Mouse (Mus musculus): ENCODE data around the gene Galnt10. TPM values are rescaled to one million over a fixed set of nuclear protein-coding genes. Genes with fewer than 3 reads are reported as not detected.

The Galnt10 gene
- polyA plus RNA-seq, 1 experiment = 22.4 TPM

DNA sequence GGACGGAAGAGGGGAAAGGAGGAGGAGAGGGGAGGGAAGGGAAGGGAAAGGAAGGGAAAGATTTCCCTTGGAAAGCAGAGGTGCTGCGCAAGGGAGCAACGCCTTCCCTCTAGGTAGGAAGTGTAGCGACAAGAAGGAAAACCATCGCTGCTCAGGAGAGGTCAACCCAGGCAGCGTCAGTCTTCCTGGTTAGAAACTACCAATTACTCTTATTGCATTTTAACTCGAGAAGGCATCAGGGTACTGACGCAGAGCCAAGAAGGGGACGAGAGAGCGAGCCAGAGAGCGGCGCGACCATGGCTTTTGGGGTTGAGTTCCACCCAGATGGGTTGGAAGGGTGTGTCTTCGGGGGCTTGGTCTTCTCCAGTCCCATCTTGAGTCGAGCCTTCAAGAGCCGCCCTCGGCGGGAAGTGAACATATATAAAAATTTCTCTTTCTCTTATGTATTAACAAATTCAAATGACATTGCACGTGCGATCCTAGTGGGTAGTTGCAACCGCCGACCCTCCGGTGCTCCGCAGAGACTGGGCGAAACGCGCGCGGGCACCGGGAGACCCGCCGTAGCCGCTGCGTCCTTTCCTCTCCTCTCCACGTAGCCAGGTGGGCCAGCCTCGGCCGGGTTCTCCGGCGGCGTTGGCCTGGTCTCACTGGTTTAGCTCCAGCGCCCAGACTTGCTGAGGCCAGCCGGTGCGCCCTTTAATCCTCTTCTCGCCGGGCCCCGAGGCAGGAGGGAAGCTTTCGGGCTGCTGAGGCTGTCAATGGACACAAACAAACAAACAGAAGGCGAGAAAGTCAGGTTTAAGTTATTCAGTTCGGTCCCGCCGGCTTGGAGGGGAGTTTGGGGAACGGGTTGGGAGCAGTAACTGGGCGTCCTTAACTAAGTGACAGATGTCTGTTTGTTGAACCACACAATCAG, 184.0 kb downstream of the Galnt10 start:
- TF ChIP-seq CTCF (IDR thresholded peaks at IDR 0.05; ENCODE audit: low read depth, low read length) (no peak), POLR2A (IDR thresholded peaks at IDR 0.05; ENCODE audit: borderline replicate concordance, low read depth, low read length) (no peak)
- Histone ChIP-seq H3K4me3 (ENCODE audit: insufficient read depth, low read length) (no peak overlapping the region), H3K27ac (ENCODE audit: insufficient read depth, low read depth, low read length) (no peak overlapping the region), H3K4me1 (ENCODE audit: control insufficient read depth, insufficient read depth, low read length) (no peaks in the 10 kb centered on the region)

DNA sequence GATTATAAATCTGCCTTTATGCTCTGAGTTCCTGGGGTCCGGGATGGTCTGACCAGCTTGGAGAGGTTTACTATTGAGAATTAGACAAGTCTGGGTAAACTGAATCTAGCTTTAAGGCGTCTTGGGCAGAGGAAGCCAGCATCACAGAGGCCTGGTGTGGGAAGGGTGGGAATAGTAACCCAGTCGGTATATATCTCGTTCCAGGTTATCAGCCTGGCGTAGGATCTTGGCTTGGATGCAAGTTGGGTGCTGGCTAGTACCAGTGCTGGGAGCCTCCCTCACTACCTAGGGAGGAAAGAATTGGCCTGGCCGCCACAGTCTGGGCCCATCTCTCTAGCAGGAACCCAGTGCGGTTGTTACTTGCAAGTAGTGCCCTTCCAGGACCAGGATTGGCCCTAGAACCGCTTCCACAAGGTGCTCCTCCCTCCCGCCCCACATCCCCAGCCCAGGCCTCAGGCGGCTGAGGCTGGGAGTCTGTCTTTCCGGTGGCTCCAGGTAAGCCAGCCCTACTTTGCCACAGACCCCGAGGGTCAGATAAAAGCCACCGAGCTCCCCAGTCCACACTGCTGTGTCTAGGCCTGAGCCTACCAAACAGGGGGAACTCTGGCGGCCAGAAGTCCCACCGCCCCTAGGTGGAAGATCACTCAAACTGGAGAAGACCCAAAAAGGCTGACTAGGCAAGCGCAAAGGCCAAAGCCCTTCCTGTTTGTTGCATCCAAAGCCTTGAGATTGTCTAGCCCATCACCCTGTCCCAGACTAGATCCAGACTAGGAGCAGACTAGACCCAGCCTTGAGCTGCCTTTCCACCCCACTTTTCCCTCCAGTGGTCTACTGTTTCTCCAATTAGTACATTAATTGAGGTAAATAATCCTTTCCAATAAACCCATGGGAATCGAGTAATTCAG, 184.9 kb downstream of the Galnt10 start:
- H3K4me3 ChIP-seq (ENCODE audit: insufficient read depth, low read length) = no peak overlapping the region
- no peak for TF ChIP-seq CTCF (IDR thresholded peaks at IDR 0.05; ENCODE audit: low read depth, low read length)
- TF ChIP-seq POLR2A (IDR thresholded peaks at IDR 0.05; ENCODE audit: borderline replicate concordance, low read depth, low read length) = no peak
- H3K4me1 ChIP-seq (ENCODE audit: control insufficient read depth, insufficient read depth, low read length) = no peaks in the 10 kb centered on the region
- H3K27ac ChIP-seq (ENCODE audit: insufficient read depth, low read depth, low read length) = no peak overlapping the region

DNA sequence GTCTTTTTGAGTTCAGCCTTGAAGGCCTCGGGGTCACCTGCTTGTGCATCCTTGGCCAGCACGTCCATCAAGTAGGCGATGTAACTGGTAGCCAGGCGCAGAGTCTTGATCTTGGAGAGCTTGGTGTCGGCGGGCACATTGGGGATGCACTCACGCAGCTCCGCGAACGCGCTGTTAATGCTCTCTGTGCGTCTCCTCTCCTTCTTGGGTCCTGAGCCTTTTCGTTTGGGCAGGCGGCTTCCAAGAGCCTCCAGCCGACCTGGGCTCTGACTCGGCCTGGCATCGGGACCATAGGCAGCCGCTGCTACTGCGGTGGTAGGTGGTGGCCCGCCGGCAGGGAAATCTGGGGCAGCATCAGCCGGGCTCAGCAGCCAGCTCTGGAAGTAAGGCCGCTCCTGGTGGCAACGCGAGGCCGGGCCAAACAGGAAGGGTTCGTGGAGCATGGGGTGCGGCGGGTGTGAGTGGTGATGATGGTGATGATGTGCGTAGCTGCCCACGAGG, 186.1 kb downstream of the Galnt10 start:
- TF ChIP-seq CTCF (IDR thresholded peaks at IDR 0.05; ENCODE audit: low read depth, low read length) (no peak), POLR2A (IDR thresholded peaks at IDR 0.05; ENCODE audit: borderline replicate concordance, low read depth, low read length) (no peak)
- no peak overlapping the region for H3K27ac ChIP-seq (ENCODE audit: insufficient read depth, low read depth, low read length)

DNA sequence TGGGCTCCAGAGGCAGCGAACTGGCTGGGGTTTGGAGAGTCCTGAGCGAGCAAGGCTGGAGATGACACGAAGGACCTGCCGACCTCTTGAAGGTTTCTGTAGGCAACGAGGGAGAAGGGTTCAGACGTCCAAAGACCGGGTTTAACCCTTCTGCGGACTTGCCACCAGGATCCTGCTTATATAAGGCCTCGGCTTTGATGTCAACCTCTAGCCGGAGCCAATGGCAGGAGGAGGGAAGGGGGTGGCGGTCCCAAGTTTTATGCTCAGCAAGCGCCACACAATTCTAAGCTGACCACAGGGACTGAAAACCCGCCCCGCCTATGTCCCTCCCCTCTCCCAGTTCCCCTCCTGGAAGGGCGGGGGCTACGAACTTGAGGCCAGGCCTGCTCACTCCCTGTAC, 186.6 kb downstream of the Galnt10 start:
- no peak for TF ChIP-seq POLR2A (IDR thresholded peaks at IDR 0.05; ENCODE audit: borderline replicate concordance, low read depth, low read length)
- TF ChIP-seq CTCF (IDR thresholded peaks at IDR 0.05; ENCODE audit: low read depth, low read length) = no peak
- Histone ChIP-seq H3K27ac (ENCODE audit: insufficient read depth, low read depth, low read length) (no peak overlapping the region), H3K4me1 (ENCODE audit: control insufficient read depth, insufficient read depth, low read length) (no peaks in the 10 kb centered on the region), H3K4me3 (ENCODE audit: insufficient read depth, low read length) (no peak overlapping the region)

More for the DNA sequence above, 186.1 kb downstream of the Galnt10 start:
- Histone ChIP-seq H3K4me3 (ENCODE audit: insufficient read depth, low read length) (no peak overlapping the region), H3K4me1 (ENCODE audit: control insufficient read depth, insufficient read depth, low read length) (no peaks in the 10 kb centered on the region)

DNA sequence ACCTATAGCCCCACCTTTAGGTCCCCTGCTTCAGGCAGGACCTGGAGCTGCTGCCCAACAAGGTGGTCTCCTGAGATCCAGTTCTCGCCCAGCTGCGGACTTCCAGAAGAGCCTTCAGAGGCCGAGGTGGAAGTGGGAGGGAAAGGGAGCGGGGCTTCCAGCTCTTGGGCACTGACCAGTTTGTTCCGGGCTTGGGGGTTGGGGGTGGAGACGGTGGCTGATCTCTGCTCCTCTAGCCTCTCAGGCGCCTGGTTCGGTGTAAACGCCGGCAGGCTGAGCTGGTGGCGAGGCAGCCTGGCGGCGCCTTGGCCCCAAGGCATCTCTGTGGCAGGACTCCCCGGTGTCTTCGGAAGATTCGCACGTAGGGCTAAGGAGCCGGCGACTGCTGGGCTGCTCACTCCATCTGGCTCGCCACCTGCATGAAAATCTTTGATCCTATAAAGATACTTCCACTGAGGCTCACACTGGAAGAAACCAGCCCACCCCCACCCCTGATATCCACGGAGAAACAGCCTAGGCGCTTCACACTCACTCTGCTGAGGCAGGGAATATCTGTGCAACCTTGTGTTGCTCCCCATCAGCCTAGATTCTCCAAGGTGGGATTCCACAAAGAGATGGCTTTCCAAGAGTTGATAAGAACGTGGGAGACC, 187.4 kb downstream of the Galnt10 start, which contains the start of gene Hand1:
TSS of gene Hand1 (minus strand) at position 267 of the 650 bp plus-strand sequence.
- no peak within 1 kb of the TSS for H3K4me3 ChIP-seq (ENCODE audit: insufficient read depth, low read length)
- H3K4me1 ChIP-seq (ENCODE audit: control insufficient read depth, insufficient read depth, low read length) = no peaks in the 10 kb centered on the region
- TF ChIP-seq CTCF (IDR thresholded peaks at IDR 0.05; ENCODE audit: low read depth, low read length) = no peak
- no peak within 1 kb of the TSS for H3K27ac ChIP-seq (ENCODE audit: insufficient read depth, low read depth, low read length)

DNA sequence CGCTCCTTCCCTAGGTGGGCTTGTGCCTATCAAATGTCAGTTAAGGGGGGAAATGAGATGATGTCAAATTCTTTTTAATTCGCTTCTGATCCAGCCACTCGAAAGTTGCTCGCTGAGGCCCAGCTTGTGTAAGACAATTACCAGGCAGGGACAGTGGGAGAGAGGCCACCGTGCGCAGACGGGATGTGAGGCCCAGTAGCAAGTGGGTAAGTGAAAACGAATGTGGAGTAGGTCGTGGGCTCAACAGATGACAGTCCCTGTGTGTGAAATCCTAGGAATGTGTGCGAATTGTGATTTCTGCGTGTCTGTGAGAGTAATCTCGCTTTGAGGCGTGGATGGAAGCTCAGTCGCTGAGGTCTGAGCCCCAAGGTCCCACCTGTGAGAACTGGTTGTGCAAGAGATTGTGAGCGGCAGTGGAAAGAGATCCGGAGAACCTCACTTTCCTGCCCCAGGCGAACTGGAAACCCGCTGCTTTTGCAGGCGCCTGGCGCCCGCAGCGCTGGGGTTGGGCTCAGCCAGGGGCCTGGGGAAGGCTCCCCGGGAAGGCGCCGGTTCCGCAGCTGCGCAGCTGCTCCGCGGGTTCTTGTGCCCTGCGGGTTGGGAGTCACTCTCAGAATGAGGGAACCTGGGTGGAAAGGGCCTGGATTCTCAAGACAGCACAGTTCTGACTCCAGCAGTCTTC, 188.2 kb downstream of the Galnt10 start:
- Histone ChIP-seq H3K4me1 (ENCODE audit: control insufficient read depth, insufficient read depth, low read length) (no peaks in the 10 kb centered on the region), H3K27ac (ENCODE audit: insufficient read depth, low read depth, low read length) (no peak overlapping the region), H3K4me3 (ENCODE audit: insufficient read depth, low read length) (no peak overlapping the region)
- TF ChIP-seq CTCF (IDR thresholded peaks at IDR 0.05; ENCODE audit: low read depth, low read length) = no peak
- no peak for TF ChIP-seq POLR2A (IDR thresholded peaks at IDR 0.05; ENCODE audit: borderline replicate concordance, low read depth, low read length)

DNA sequence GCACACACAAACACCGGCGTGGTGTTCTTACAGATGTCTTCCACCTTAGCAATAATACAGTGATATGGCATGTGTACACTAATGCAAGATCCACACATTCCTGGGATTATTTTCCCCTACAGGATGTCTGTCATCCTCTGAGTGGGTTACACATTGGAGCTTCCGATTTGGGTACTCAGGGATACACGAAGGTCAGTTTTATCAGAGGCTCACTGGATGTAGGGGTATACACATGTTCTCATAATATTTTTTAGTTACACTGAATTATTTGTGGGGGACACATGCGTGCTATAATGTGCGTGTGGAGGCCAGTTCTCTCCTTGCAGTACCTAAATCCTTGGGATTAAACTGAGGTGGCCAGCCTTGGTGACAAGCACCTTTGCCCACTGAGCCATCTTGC, 188.8 kb downstream of the Galnt10 start:
- no peak overlapping the region for H3K4me3 ChIP-seq (ENCODE audit: insufficient read depth, low read length)
- no peak for TF ChIP-seq POLR2A (IDR thresholded peaks at IDR 0.05; ENCODE audit: borderline replicate concordance, low read depth, low read length)
- TF ChIP-seq CTCF (IDR thresholded peaks at IDR 0.05; ENCODE audit: low read depth, low read length) = no peak
- H3K27ac ChIP-seq (ENCODE audit: insufficient read depth, low read depth, low read length) = no peak overlapping the region
- no peaks in the 10 kb centered on the region for H3K4me1 ChIP-seq (ENCODE audit: control insufficient read depth, insufficient read depth, low read length)

DNA sequence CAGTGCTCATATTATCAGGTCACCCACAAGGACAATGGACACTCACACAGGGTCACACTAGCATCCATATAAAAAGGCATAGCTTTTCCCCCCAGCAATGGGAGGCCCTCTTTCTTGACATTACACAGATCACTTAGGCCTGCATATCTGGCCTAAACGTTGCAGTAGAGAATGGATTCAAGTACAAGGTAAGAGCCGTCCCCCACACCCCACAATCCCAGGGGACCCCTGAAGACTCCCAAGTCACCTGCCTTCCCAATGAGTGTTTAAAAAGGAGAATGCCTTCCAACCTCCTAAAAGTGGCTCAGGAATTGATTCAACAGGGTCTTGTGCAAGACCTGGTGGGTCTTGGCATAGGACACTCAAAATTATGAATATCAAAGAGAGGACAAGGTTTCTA, 190.1 kb downstream of the Galnt10 start:
- Histone ChIP-seq H3K4me3 (ENCODE audit: insufficient read depth, low read length) (no peak overlapping the region), H3K27ac (ENCODE audit: insufficient read depth, low read depth, low read length) (no peak overlapping the region), H3K4me1 (ENCODE audit: control insufficient read depth, insufficient read depth, low read length) (no peaks in the 10 kb centered on the region)
- no peak for TF ChIP-seq POLR2A (IDR thresholded peaks at IDR 0.05; ENCODE audit: borderline replicate concordance, low read depth, low read length)
- no peak for TF ChIP-seq CTCF (IDR thresholded peaks at IDR 0.05; ENCODE audit: low read depth, low read length)

DNA sequence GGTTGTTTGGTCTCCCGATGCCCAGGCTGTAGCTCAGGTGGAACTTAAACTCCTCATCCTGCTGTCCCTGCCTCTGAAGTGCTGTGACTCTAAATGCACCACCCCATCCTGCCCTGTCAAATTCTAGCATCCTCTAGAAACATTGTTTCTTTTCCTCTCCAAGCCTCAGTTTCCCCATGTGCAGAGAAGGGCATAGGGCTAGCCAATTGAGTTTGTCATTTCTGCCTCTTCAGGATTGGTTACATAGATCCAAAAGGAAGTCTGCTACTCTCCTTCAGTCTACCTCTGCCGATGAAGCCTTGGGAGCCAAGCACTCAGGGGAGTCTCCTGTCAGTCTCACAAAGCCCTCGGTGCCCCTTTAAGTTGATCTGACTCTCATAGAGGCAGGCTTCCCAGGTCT, 190.7 kb downstream of the Galnt10 start:
- Histone ChIP-seq H3K4me1 (ENCODE audit: control insufficient read depth, insufficient read depth, low read length) (no peaks in the 10 kb centered on the region), H3K27ac (ENCODE audit: insufficient read depth, low read depth, low read length) (no peak overlapping the region), H3K4me3 (ENCODE audit: insufficient read depth, low read length) (no peak overlapping the region)
- no peak for TF ChIP-seq CTCF (IDR thresholded peaks at IDR 0.05; ENCODE audit: low read depth, low read length)
- no peak for TF ChIP-seq POLR2A (IDR thresholded peaks at IDR 0.05; ENCODE audit: borderline replicate concordance, low read depth, low read length)
